Comparison of ENCODE assay signal across 8 mouse cellular contexts in the genomic region with DNA sequence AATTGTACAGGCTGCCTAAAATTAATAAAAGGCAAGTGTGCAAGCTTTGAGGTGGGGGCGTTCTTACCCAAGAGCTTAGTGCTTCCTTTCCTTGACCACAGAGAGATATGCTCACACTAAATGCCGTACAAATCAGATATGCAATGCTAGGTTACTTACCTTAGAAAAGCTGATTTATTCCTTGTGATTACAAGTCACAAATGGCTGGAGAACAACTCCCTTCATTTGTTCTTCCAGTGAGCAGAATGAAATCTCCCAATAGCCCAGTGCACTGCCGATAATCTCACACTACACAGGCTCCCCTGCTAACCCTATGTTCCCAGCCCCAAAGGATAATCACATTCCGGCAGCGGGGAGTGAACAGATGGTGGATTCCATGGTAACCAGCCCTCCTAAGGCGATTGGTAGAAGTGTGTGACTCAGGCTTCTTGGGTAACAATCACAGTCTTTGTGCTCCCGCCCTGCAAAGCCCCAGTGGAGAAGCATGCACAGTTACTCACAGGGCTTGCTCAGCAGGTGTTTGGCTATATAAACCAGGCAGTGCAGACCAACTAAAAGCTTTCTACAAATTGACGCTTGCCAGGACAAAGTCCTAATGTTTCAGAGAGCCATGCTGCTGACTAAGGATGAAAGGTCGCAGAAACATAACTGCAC. TPM values are rescaled to one million over a fixed set of nuclear protein-coding genes. Genes with fewer than 3 reads are reported as not detected.
A peak's percentile ranks its signal among the peaks of the same experiment; 100 is the strongest.
DNase-seq lines count a peak whose midpoint lies in the region; ATAC-seq and TF ChIP-seq lines count a peak whose summit lies in the region.

No protein-coding gene starts in this region.

- 2% methylated on average over 9 of the region's 9 CpGs for WGBS in hindbrain, embryonic 11.5 days
- WGBS in lung, embryonic 16.5 days = 8% methylated on average over 9 of the region's 9 CpGs

- H3K4me1 ChIP-seq in ES-E14 (ENCODE audit: control insufficient read depth in 2 of 2, insufficient read depth in 2 of 2, low read length in 2 of 2, poor library complexity in 1 of 2) = peaks cover 0 to 6% of the 10 kb centered on the region in 2 experiments; a peak in 1 of 4 replicates
- no peaks in the 10 kb centered on the region for H3K4me1 ChIP-seq in hindbrain, embryonic 11.5 days (replicated peaks; ENCODE audit: control insufficient read depth, insufficient read depth, low read length)
- no peaks in the 10 kb centered on the region for H3K4me1 ChIP-seq in lung, embryonic 16.5 days (replicated peaks; ENCODE audit: control insufficient read depth, insufficient read depth, low read length)

- peak; percentile 72 for DNase-seq in ES-E14 (ENCODE audit: low read depth, low spot score)
- DNase-seq in cerebellum, adult 18-20 months = peak; percentile 87 to 94
- DNase-seq in forelimb bud, embryonic 11.5 days (ENCODE audit: low read depth, low spot score) = peak; percentile 94
- DNase-seq in hindbrain, embryonic 11.5 days (ENCODE audit: low spot score) = peak; percentile 88
- peak; percentile 80 for DNase-seq in layer of hippocampus, adult 9-10 months (ENCODE audit: low spot score)
- DNase-seq in right cerebral cortex, adult 18-20 months = peak; percentile 92
- no peak for DNase-seq in T-cell, adult 2 months (ENCODE audit: low spot score)

- no peaks in the 10 kb centered on the region for H3K27me3 ChIP-seq in hindbrain, embryonic 11.5 days (ENCODE audit: control insufficient read depth, insufficient read depth, low read length)
- H3K27me3 ChIP-seq in lung, embryonic 16.5 days (ENCODE audit: control insufficient read depth, insufficient read depth, low read depth, low read length) = no peaks in the 10 kb centered on the region

- H3K4me3 ChIP-seq in ES-E14 (ENCODE audit: insufficient read depth in 1 of 2, low read depth in 1 of 2, low read length in 2 of 2, poor library complexity in 1 of 2, severe bottlenecking in 1 of 2) = peak overlapping the region; percentile 4 to 68; a peak in 3 of 4 replicates
- peak overlapping the region; percentile 45 for H3K4me3 ChIP-seq in hindbrain, embryonic 11.5 days (ENCODE audit: low read depth, low read length)
- no peak overlapping the region for H3K4me3 ChIP-seq in lung, embryonic 16.5 days (ENCODE audit: low read length)

- peak overlapping the region; percentile 45 for H3K4me2 ChIP-seq in hindbrain, embryonic 11.5 days (replicated peaks; ENCODE audit: low read depth, low read length)
- H3K4me2 ChIP-seq in lung, embryonic 16.5 days (ENCODE audit: low read depth, low read length) = no peak overlapping the region

- H3K36me3 ChIP-seq in ES-E14 (ENCODE audit: control insufficient read depth, insufficient read depth, low read length, poor library complexity, severe bottlenecking) = no peaks in the 10 kb centered on the region
- no peaks in the 10 kb centered on the region for H3K36me3 ChIP-seq in hindbrain, embryonic 11.5 days (ENCODE audit: control insufficient read depth, insufficient read depth, low read length)
- H3K36me3 ChIP-seq in lung, embryonic 16.5 days (ENCODE audit: control insufficient read depth, insufficient read depth, low read length) = no peaks in the 10 kb centered on the region

- in situ Hi-C loops in ES-E14 (cut with MboI; ENCODE audit: low sequenced_read_pairs in 2 of 2, unreplicated experiment in 2 of 2) = no loop called here

- peak; percentile 98 for ATAC-seq in hindbrain, embryonic 11.5 days (ENCODE audit: low FRiP score)
- peak; percentile 96 for ATAC-seq in lung, embryonic 16.5 days (ENCODE audit: low read depth)

- H3K9me3 ChIP-seq in ES-E14 (ENCODE audit: control insufficient read depth, insufficient read depth, low read depth, low read length) = no peaks in the 10 kb centered on the region
- H3K9me3 ChIP-seq in hindbrain, embryonic 11.5 days (ENCODE audit: control insufficient read depth, low read length) = no peaks in the 10 kb centered on the region
- no peaks in the 10 kb centered on the region for H3K9me3 ChIP-seq in lung, embryonic 16.5 days (ENCODE audit: control insufficient read depth, low read length)

- no peak overlapping the region for H3K9ac ChIP-seq in ES-E14 (ENCODE audit: insufficient read depth, low read depth, low read length, poor library complexity, severe bottlenecking)
- peak overlapping the region; percentile 64 for H3K9ac ChIP-seq in hindbrain, embryonic 11.5 days (ENCODE audit: low read depth, low read length)
- H3K9ac ChIP-seq in lung, embryonic 16.5 days (ENCODE audit: low read length) = no peak overlapping the region

- H3K27ac ChIP-seq in ES-E14 (ENCODE audit: insufficient read depth, low read depth, low read length, poor library complexity, severe bottlenecking) = no peak overlapping the region
- peak overlapping the region; percentile 92 for H3K27ac ChIP-seq in hindbrain, embryonic 11.5 days (ENCODE audit: low read depth, low read length)
- H3K27ac ChIP-seq in lung, embryonic 16.5 days (ENCODE audit: low read length) = no peak overlapping the region

TF ChIP-seq in ES-E14, 5 proteins besides CTCF, POLR2A, EP300 and RAD21:
- TF ChIP-seq HCFC1 (IDR thresholded peaks at IDR 0.05; ENCODE audit: borderline replicate concordance, insufficient read depth, low read length) (no peak), CHD2 (IDR thresholded peaks at IDR 0.05; ENCODE audit: low read depth, low read length) (peak; percentile 41; the same call in 1 of the 2 replicates), MAFK (IDR thresholded peaks at IDR 0.05; ENCODE audit: insufficient read depth, low read depth, low read length) (peak; percentile 56), ZC3H11A (IDR thresholded peaks at IDR 0.05; ENCODE audit: borderline replicate concordance, low read depth, low read length) (0 out of 2 replicates have a peak, but pooled peaks have one; percentile 5)
TF ChIP-seq in ES-E14: peak in this region for 3.

RNA-seq across cellular contexts. Expression of a gene that starts 40.3 kb away (rescaled TPM):
- 34.9 and 45.2 TPM in 2 replicates for total RNA-seq in ES-E14 (2012; rRNA removed)
- polyA plus RNA-seq in hindbrain, embryonic 11.5 days (2014; fragmentation: Nextera tagmentation; extraction: Ambion mirVana) = 22.3 and 32.9 TPM in 2 replicates
- polyA plus RNA-seq in lung, embryonic 16.5 days (2015; fragmentation: Nextera tagmentation; extraction: Ambion mirVana) = 5.3 and 6.5 TPM in 2 replicates
